ENCODE assay signal across 8 mouse cellular contexts in the genomic region with DNA sequence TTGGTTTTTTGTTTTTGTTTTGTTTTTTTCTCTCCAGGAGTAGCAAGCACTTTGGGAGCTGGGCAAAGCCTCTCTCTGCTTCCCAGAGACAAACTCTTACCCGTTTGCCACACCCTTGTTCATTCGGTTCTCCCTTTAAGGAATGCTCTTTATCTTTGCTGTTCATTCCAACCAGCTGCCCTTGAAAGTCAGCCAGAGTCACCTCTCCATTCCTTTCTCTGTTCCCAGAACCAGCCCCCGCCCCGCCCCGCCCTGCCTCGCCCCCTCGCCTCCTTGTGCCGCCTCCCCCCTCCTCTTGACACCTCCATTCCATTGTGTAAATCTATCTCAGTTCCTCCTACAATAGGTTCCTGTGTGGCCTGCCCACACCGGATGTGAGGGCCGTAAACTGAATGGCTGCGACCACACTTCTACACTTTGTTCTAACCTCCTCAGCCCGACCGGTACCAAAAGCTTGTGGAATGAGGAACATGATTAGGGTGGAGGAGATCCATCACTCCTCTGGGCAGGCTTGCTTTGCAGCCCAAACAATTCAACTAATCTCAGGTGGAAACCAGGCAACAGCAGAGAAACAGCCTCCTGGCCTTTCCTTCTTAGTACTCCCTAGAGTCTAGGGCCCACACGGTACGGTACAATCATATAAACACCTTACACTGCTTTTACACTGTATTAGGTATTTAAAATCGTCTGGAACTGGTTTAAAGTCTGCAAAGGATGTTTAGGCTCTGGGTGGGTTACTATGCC. TPM values are rescaled to one million over a fixed set of nuclear protein-coding genes. Genes with fewer than 3 reads are reported as not detected.
A peak's percentile ranks its signal among the peaks of the same experiment; 100 is the strongest.
DNase-seq lines count a peak whose midpoint lies in the region; ATAC-seq and TF ChIP-seq lines count a peak whose summit lies in the region.

No protein-coding gene starts in this region.

- H3K4me2 ChIP-seq in limb, embryonic 12.5 days = peak overlapping the region; percentile 2; the same call in 1 of the 2 replicates

- WGBS in limb, embryonic 12.5 days = 8% methylated on average over 16 of the region's 16 CpGs

- H3K36me3 ChIP-seq in limb, embryonic 12.5 days = no peaks in the 10 kb centered on the region

- H3K27ac ChIP-seq in gastrocnemius, adult 2 months = peak overlapping the region; percentile 58
- peak overlapping the region; percentile 81 for H3K27ac ChIP-seq in limb, embryonic 12.5 days

- TF ChIP-seq CTCF in gastrocnemius, adult 2 months (IDR thresholded peaks at IDR 0.05) = no peak

- H3K4me1 ChIP-seq in limb, embryonic 12.5 days (replicated peaks) = peaks cover 11% of the 10 kb centered on the region

- no peak for ATAC-seq in limb, embryonic 12.5 days (ENCODE audit: insufficient number of reproducible peaks, insufficient read depth, low FRiP score, low TSS enrichment, low read depth)
- peak; percentile 93 for ATAC-seq in monocyte, adult 5-6 weeks (replicated peaks; ENCODE audit: insufficient number of reproducible peaks, low FRiP score, low TSS enrichment, poor library complexity, severe bottlenecking)

- no peak for DNase-seq in gastrocnemius, adult 2 months
- no peak for DNase-seq in gastrocnemius, postnatal 14 days
- DNase-seq in embryo, embryonic 11.5 days (ENCODE audit: low read depth, low spot score) = peak; percentile 13
- no peak for DNase-seq in frontal cortex, postnatal 25 days (ENCODE audit: low spot score in 2 of 2)
- DNase-seq in left cerebral cortex, postnatal 14 days (ENCODE audit: low spot score in 2 of 2) = no peak
- no peak for DNase-seq in gastrocnemius, adult 8-10 months (ENCODE audit: low spot score in 2 of 2)

- no peak overlapping the region for H3K9ac ChIP-seq in limb, embryonic 12.5 days (replicated peaks)

- H3K4me3 ChIP-seq in gastrocnemius, adult 2 months = no peak overlapping the region
- H3K4me3 ChIP-seq in limb, embryonic 12.5 days (replicated peaks) = no peak overlapping the region

- H3K27me3 ChIP-seq in limb, embryonic 12.5 days = no peaks in the 10 kb centered on the region

- intact Hi-C loops in gastrocnemius, adult 2 months (cut with DNase I) = no loop called here
- intact Hi-C loops in gastrocnemius, postnatal 14 days (cut with DNase I; ENCODE audit: low total_unique reads) = no loop called here
- intact Hi-C loops in left cerebral cortex, postnatal 14 days (cut with DNase I) = no loop called here

- H3K9me3 ChIP-seq in limb, embryonic 12.5 days = no peaks in the 10 kb centered on the region; the same call in 1 of the 2 replicates

RNA-seq across cellular contexts. Expression of gene Gcnt2, which starts 9.5 kb away (rescaled TPM):
- 1 to 10 TPM; 8.7 to 8.9 TPM for total RNA-seq in gastrocnemius, adult 2 months (2021)
- 1 to 10 TPM; 3.9 to 5.8 TPM for total RNA-seq in gastrocnemius, postnatal 14 days (2021)
- 2.1 and 2.2 TPM in 2 replicates for polyA plus RNA-seq in limb, embryonic 12.5 days (2016; fragmentation: Nextera tagmentation; extraction: Ambion mirVana)
- 90.3 to 117 TPM (median 97.6 TPM) in 3 replicates for total RNA-seq in monocyte, adult 5-6 weeks (2017)
- 10 to 100 TPM; 10.7 to 12.9 TPM for total RNA-seq in left cerebral cortex, postnatal 14 days (2021)
- total RNA-seq in gastrocnemius, adult 8-10 months (2022) = 10 to 100 TPM in 2 of 4 experiments, 1 to 10 TPM in 2; 7.2 to 13.5 (median 10.7) TPM
